Mouse (Mus musculus) neural tube, embryonic 11.5 days (tissue): ENCODE data around the gene Slc35f1. TPM values are rescaled to one million over a fixed set of nuclear protein-coding genes. Genes with fewer than 3 reads are reported as not detected.

ENCODE experiments used
- ATAC-seq: fragments of 200-750 bp; cut with Nextera tagmentation; 2 replicates; pipeline ENCODE4 v1.8.0; 2017; ENCODE audit warnings: moderate number of reproducible peaks, mild to moderate bottlenecking, moderate TSS enrichment, moderate library complexity; ENCODE audit not compliant: insufficient read depth, low FRiP score, low TSS enrichment
- DNase-seq: peaks from one replicate; pipeline ENCODE4 v3.0.0-alpha.2; 2015; ENCODE audit warnings: low spot score
- H3K27ac ChIP-seq: fragments of 300-500 bp; sonication (generic); 2 replicates; pipeline ENCODE4 v1.5.1; 2014; ENCODE audit warnings: low read depth, mild to moderate bottlenecking, low read length
- H3K27me3 ChIP-seq: fragments of 300-500 bp; sonication (generic); 2 replicates; pipeline ENCODE4 v1.6.1; 2014; ENCODE audit warnings: mild to moderate bottlenecking, low read length, mixed read lengths; ENCODE audit not compliant: control insufficient read depth, insufficient read depth
- H3K36me3 ChIP-seq: fragments of 300-500 bp; sonication (generic); 2 replicates; pipeline ENCODE4 v1.6.1; 2014; ENCODE audit warnings: mild to moderate bottlenecking, low read length, moderate library complexity, mixed read lengths; ENCODE audit not compliant: control insufficient read depth, insufficient read depth
- H3K4me1 ChIP-seq: fragments of 300-500 bp; sonication (generic); 2 replicates; pipeline ENCODE4 v1.6.1; 2014; ENCODE audit warnings: low read length, mixed read lengths; ENCODE audit not compliant: control insufficient read depth, insufficient read depth
- H3K4me2 ChIP-seq: fragments of 300-500 bp; sonication (generic); 2 replicates; pipeline ENCODE4 v1.6.1; 2014; ENCODE audit warnings: low read depth, mild to moderate bottlenecking, moderate library complexity
- H3K4me3 ChIP-seq: fragments of 300-500 bp; sonication (generic); 2 replicates; pipeline ENCODE4 v1.5.1; 2014; ENCODE audit warnings: low read depth, low read length
- H3K9ac ChIP-seq: fragments of 300-500 bp; sonication (generic); 2 replicates; pipeline ENCODE4 v1.6.1; 2014; ENCODE audit warnings: mild to moderate bottlenecking, low read length
- H3K9me3 ChIP-seq: fragments of 300-500 bp; sonication (generic); 2 replicates; pipeline ENCODE4 v1.6.1; 2016; ENCODE audit warnings: low read length; ENCODE audit not compliant: control insufficient read depth
- WGBS: fragments of 180-500 bp; shearing (Covaris S2); extraction: QIAGEN DNeasy Blood & Tissue Kit; methylation state at CpG from one replicate; pipeline ENCODE4 v1.1.7; 2014; 5-methylcytosine and 5-hydroxymethylcytosine counted together
- polyA plus RNA-seq: library from polyadenylated mRNA; unstranded; fragments of >200 nt; fragmentation: Nextera tagmentation; extraction: Ambion mirVana; gene quantifications from 2 replicates; pipeline ENCODE4 v1.2.1, GENCODE M21; 2014

Slc35f1 gene
- polyA plus RNA-seq, 1 experiment from 2014 or later: 17.1 TPM

- no peak overlapping the region for H3K27ac ChIP-seq
- peak; percentile 18 for DNase-seq
- no peak overlapping the region for H3K4me2 ChIP-seq
- no peaks in the 10 kb centered on the region for H3K9me3 ChIP-seq
- H3K9ac ChIP-seq: no peak overlapping the region
- no peaks in the 10 kb centered on the region for H3K36me3 ChIP-seq
- H3K27me3 ChIP-seq: no peaks in the 10 kb centered on the region
- peak; percentile 61; the same call in 1 of the 2 replicates for ATAC-seq
- H3K4me3 ChIP-seq: no peak overlapping the region
- WGBS: 27% methylated on average over 4 of the region's 4 CpGs
- no peaks in the 10 kb centered on the region for H3K4me1 ChIP-seq
Measured at GRCm38 (mm10) chr10:52758589-52758988, 68.3 kb downstream of the Slc35f1 start.

GRCm38 (mm10) chr10:52760527-52760926 lies 70.2 kb downstream of the Slc35f1 start:
- 91% methylated on average over 1 of the region's 1 CpGs for WGBS
- ATAC-seq (no peak), DNase-seq (no peak)
- no peaks in the 10 kb centered on the region for H3K4me1 ChIP-seq
- H3K9me3 ChIP-seq: no peaks in the 10 kb centered on the region
- H3K4me2 ChIP-seq: no peak overlapping the region
- H3K4me3 ChIP-seq: no peak overlapping the region
- no peak overlapping the region for H3K27ac ChIP-seq
- no peaks in the 10 kb centered on the region for H3K27me3 ChIP-seq
- H3K36me3 ChIP-seq: no peaks in the 10 kb centered on the region
- no peak overlapping the region for H3K9ac ChIP-seq

- 54% methylated on average over 4 of the region's 4 CpGs for WGBS
- no peak for ATAC-seq
Measured at GRCm38 (mm10) chr10:52779926-52780485, 89.7 kb downstream of the Slc35f1 start.

DNA sequence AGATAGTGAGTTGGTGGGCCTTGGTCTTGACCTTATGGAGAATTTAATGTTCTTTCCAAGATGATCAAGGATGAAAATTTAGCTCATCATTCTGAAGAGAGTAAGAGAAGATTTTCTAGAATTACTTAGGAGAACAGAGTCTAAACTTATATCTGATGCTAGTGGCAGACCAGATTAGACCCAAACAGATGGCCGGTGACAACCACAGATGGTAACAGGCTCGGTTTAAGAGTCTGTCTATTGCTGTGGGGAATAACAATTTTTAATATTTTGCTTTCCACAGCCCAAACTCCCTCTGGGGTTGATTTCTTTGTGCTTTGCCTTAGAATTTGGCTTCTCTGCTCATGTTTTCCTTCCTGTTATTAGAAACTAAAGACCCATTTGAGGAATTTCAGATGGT lies 96.7 kb downstream of the Slc35f1 start:
- Histone ChIP-seq H3K9ac (no peak overlapping the region), H3K27me3 (no peaks in the 10 kb centered on the region), H3K36me3 (no peaks in the 10 kb centered on the region), H3K9me3 (no peaks in the 10 kb centered on the region), H3K4me3 (no peak overlapping the region), H3K27ac (no peak overlapping the region), H3K4me2 (no peak overlapping the region), H3K4me1 (no peaks in the 10 kb centered on the region)
- ATAC-seq (no peak), DNase-seq (no peak)
- 83% methylated on average over 2 of the region's 2 CpGs for WGBS

More at GRCm38 (mm10) chr10:52779926-52780485, 89.7 kb downstream of the Slc35f1 start:
- Histone ChIP-seq H3K4me3 (no peak overlapping the region), H3K36me3 (no peaks in the 10 kb centered on the region), H3K27ac (no peak overlapping the region), H3K9me3 (no peaks in the 10 kb centered on the region), H3K4me2 (no peak overlapping the region), H3K27me3 (no peaks in the 10 kb centered on the region), H3K9ac (no peak overlapping the region), H3K4me1 (no peaks in the 10 kb centered on the region)
- DNase-seq: no peak

- no peak overlapping the region for H3K27ac ChIP-seq
- H3K9me3 ChIP-seq: no peaks in the 10 kb centered on the region
- WGBS: 70% methylated on average over 6 of the region's 6 CpGs
- no peaks in the 10 kb centered on the region for H3K27me3 ChIP-seq
- DNase-seq (no peak), ATAC-seq (no peak)
- no peaks in the 10 kb centered on the region for H3K4me1 ChIP-seq
- H3K4me3 ChIP-seq: no peak overlapping the region
- H3K9ac ChIP-seq: no peak overlapping the region
- H3K36me3 ChIP-seq: no peaks in the 10 kb centered on the region
- H3K4me2 ChIP-seq: no peak overlapping the region
Measured at GRCm38 (mm10) chr10:52791560-52791959, 101.2 kb downstream of the Slc35f1 start.

DNA sequence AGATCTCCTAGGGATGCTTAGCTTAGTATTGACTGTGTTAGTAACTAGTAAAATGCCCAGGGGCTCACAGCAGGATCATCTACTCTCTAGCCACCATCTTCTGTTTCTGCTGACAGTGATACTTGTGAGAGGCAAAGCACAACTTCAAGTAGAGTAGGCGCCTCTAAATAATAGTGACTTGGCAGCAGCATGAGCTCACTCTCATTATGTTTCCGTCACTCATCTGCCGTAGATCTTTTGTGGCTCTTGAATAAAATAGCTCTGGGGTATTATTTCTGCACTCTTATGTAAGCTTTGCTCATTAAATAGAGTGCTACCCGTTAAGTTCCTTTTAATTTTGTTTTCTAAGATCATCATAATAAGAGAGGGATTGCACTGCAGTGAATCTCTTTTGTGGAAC lies 107.1 kb downstream of the Slc35f1 start:
- no peak overlapping the region for H3K27ac ChIP-seq
- ATAC-seq: no peak
- no peak overlapping the region for H3K4me3 ChIP-seq
- no peaks in the 10 kb centered on the region for H3K36me3 ChIP-seq
- H3K27me3 ChIP-seq: no peaks in the 10 kb centered on the region
- no peaks in the 10 kb centered on the region for H3K9me3 ChIP-seq
- no peak overlapping the region for H3K9ac ChIP-seq
- no peaks in the 10 kb centered on the region for H3K4me1 ChIP-seq
- DNase-seq: no peak
- WGBS: 78% methylated on average over 4 of the region's 4 CpGs
- no peak overlapping the region for H3K4me2 ChIP-seq

GRCm38 (mm10) chr10:52807808-52808207 lies 117.5 kb downstream of the Slc35f1 start:
- Histone ChIP-seq H3K4me1 (no peaks in the 10 kb centered on the region), H3K9me3 (no peaks in the 10 kb centered on the region), H3K9ac (no peak overlapping the region), H3K4me3 (no peak overlapping the region), H3K36me3 (no peaks in the 10 kb centered on the region), H3K27me3 (no peaks in the 10 kb centered on the region), H3K4me2 (no peak overlapping the region), H3K27ac (no peak overlapping the region)
- WGBS: 69% methylated on average over 2 of the region's 2 CpGs
- DNase-seq (no peak), ATAC-seq (no peak)

- ATAC-seq (no peak), DNase-seq (no peak)
- Histone ChIP-seq H3K27ac (no peak overlapping the region), H3K9ac (no peak overlapping the region), H3K27me3 (no peaks in the 10 kb centered on the region), H3K4me3 (no peak overlapping the region), H3K4me1 (no peaks in the 10 kb centered on the region), H3K4me2 (no peak overlapping the region), H3K36me3 (no peaks in the 10 kb centered on the region), H3K9me3 (no peaks in the 10 kb centered on the region)
- 97% methylated on average over 4 of the region's 4 CpGs for WGBS
Measured at GRCm38 (mm10) chr10:52812861-52813260, 122.5 kb downstream of the Slc35f1 start.

GRCm38 (mm10) chr10:52814358-52814757 lies 124.0 kb downstream of the Slc35f1 start:
- DNase-seq (no peak), ATAC-seq (no peak)
- Histone ChIP-seq H3K4me2 (no peak overlapping the region), H3K27ac (no peak overlapping the region), H3K27me3 (no peaks in the 10 kb centered on the region), H3K4me1 (no peaks in the 10 kb centered on the region), H3K9me3 (no peaks in the 10 kb centered on the region), H3K36me3 (no peaks in the 10 kb centered on the region), H3K9ac (no peak overlapping the region), H3K4me3 (no peak overlapping the region)
- WGBS: 89% methylated on average over 5 of the region's 5 CpGs
